Mouse (Mus musculus) midbrain, embryonic 11.5 days (tissue): ENCODE measurements around the gene Plekhg1. TPM values are rescaled to one million over a fixed set of nuclear protein-coding genes. Genes with fewer than 3 reads are reported as not detected.

Experiments used
- ATAC-seq: fragments of 200-750 bp; cut with Nextera tagmentation; 2 replicates; pipeline ENCODE4 v1.8.0; 2017; ENCODE audit warnings: moderate TSS enrichment, moderate library complexity; ENCODE audit not compliant: low FRiP score
- DNase-seq: peaks from one replicate; pipeline ENCODE4 v3.0.0; 2015; ENCODE audit warnings: low spot score; ENCODE audit errors: missing footprints
- H3K27ac ChIP-seq: fragments of 300-500 bp; sonication (generic); 2 replicates; pipeline ENCODE4 v1.5.1; 2014; ENCODE audit warnings: low read depth, low read length
- H3K27me3 ChIP-seq: fragments of 300-500 bp; sonication (generic); 2 replicates; pipeline ENCODE4 v1.6.1; 2014; ENCODE audit warnings: mild to moderate bottlenecking, low read length, moderate library complexity, mixed read lengths; ENCODE audit not compliant: control insufficient read depth, insufficient read depth
- H3K36me3 ChIP-seq: fragments of 300-500 bp; sonication (generic); 2 replicates; pipeline ENCODE4 v1.6.1; 2014; ENCODE audit warnings: mild to moderate bottlenecking, low read length, moderate library complexity, mixed read lengths; ENCODE audit not compliant: control insufficient read depth, insufficient read depth
- H3K4me1 ChIP-seq: fragments of 300-500 bp; sonication (generic); 2 replicates; pipeline ENCODE4 v1.6.1; 2014; ENCODE audit warnings: low read length; ENCODE audit not compliant: control insufficient read depth, insufficient read depth
- H3K4me2 ChIP-seq: fragments of 300-500 bp; sonication (generic); 2 replicates; pipeline ENCODE4 v1.6.1; 2014; ENCODE audit warnings: mild to moderate bottlenecking, moderate library complexity
- H3K4me3 ChIP-seq: fragments of 300-500 bp; sonication (generic); 2 replicates; pipeline ENCODE4 v1.5.1; 2014; ENCODE audit warnings: low read depth, low read length
- H3K9ac ChIP-seq: fragments of 300-500 bp; sonication (generic); 2 replicates; pipeline ENCODE4 v1.6.1; 2014; ENCODE audit warnings: low read length
- H3K9me3 ChIP-seq: fragments of 300-500 bp; sonication (generic); 2 replicates; pipeline ENCODE4 v1.6.1; 2016; ENCODE audit warnings: low read length; ENCODE audit not compliant: control insufficient read depth
- WGBS: fragments of 180-500 bp; shearing (Covaris S2); extraction: QIAGEN DNeasy Blood & Tissue Kit; methylation state at CpG from one replicate; pipeline ENCODE4 v1.1.7; 2014; 5-methylcytosine and 5-hydroxymethylcytosine counted together
- polyA plus RNA-seq: library from polyadenylated mRNA; unstranded; fragments of >200 nt; fragmentation: Nextera tagmentation; extraction: Ambion mirVana; gene quantifications from 2 replicates; pipeline ENCODE4 v1.2.1, GENCODE M21; 2014

Plekhg1 gene
- polyA plus RNA-seq, 1 experiment from 2014 or later: 16.8 TPM

DNA sequence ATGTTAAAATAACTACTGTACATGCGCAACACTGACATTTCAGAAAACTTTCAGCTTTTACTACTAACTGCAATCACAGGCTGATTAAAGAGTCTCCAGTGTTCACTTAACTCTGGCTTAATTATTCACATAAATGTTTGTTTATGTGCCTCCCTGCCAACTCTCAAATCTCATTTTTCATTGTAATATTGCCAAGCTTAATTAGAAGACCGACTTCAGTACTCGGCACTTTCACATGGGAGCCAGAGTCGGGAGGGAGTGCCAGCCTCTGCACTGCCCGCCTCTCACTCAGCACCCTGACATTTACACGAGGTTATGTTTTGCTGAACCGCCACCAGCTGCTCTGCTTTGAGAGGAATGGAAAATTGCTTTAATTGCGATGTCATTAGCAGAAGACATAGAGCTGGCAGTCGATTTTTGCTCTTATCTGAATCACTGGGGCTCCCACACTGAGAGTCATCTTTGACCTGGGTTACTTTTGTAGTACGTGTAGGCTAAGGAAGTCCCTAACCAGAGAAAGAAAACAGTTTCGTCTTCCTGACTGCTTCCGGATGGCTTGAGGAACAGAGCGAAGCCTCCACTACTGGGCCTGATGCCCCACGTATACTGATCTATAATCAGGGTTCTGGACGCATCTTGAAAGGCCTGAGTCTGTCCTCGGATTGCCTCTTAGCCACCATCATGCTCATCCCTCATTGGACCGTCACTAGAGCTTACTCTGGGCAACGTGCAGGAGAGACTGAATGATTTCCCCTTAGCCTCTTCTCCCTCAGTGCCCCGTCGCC lies 180.4 kb downstream of the Plekhg1 start:
- Histone ChIP-seq H3K4me3 (no peak overlapping the region), H3K4me1 (no peaks in the 10 kb centered on the region), H3K9ac (no peak overlapping the region), H3K27ac (no peak overlapping the region), H3K36me3 (no peaks in the 10 kb centered on the region; the same call in 1 of the 2 replicates), H3K4me2 (no peak overlapping the region), H3K27me3 (no peaks in the 10 kb centered on the region), H3K9me3 (no peaks in the 10 kb centered on the region)
- DNase-seq (no peak), ATAC-seq (no peak)
- 90% methylated on average over 20 of the region's 20 CpGs for WGBS

DNA sequence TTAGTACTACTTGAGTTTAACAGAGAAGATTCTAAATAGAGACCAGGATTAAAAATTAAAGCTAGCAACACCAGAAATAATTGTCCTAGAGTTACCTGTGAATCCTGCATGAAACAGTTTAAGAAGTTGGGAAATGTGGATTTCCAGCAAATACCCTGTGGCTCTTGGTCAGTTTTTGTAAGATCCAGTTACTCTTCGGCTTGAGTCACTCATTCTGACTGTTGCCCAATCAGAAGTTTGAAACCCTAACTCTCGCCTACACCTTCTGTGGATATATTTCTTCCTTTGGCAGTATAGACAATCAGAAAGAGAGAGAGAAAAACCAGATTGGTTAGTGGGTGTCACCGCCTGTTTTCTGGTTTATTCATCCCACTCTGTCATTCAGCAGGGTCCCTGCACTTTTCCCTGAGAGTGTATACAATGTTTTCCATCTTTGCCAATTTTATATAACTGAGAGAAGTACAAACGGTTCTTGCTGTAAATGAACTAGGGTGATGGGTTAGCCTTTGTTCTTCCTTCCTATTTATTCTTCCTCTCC lies 187.9 kb downstream of the Plekhg1 start:
- H3K4me1 ChIP-seq: no peaks in the 10 kb centered on the region
- H3K36me3 ChIP-seq: no peaks in the 10 kb centered on the region; the same call in 1 of the 2 replicates
- no peak for ATAC-seq
- H3K27me3 ChIP-seq: no peaks in the 10 kb centered on the region
- H3K9me3 ChIP-seq: no peaks in the 10 kb centered on the region
- H3K4me3 ChIP-seq: no peak overlapping the region
- H3K27ac ChIP-seq: no peak overlapping the region
- no peak for DNase-seq
- WGBS: 90% methylated on average over 4 of the region's 4 CpGs
- H3K9ac ChIP-seq: no peak overlapping the region
- no peak overlapping the region for H3K4me2 ChIP-seq

DNA sequence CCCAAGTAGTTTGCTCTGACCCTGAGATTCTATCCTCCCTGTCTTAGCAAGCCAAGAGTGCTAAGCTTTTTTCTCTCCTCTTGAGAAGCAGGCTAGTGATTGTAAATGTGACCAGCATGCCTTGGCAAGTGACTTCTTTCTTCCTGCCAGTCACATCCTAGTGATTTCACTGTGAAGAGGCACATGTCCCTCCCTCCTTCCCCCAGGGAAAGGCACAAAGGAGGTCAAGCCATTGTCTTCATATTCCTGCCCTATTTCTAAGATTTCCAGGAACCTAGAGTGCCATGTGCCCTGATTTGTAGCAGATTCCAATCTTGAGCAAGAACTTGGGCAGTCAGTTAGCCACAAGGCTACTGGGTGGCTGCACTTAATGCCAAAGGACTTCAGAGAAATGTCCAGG lies 191.7 kb downstream of the Plekhg1 start:
- H3K9ac ChIP-seq: no peak overlapping the region
- H3K27ac ChIP-seq: no peak overlapping the region
- no peaks in the 10 kb centered on the region; the same call in 1 of the 2 replicates for H3K36me3 ChIP-seq

DNA sequence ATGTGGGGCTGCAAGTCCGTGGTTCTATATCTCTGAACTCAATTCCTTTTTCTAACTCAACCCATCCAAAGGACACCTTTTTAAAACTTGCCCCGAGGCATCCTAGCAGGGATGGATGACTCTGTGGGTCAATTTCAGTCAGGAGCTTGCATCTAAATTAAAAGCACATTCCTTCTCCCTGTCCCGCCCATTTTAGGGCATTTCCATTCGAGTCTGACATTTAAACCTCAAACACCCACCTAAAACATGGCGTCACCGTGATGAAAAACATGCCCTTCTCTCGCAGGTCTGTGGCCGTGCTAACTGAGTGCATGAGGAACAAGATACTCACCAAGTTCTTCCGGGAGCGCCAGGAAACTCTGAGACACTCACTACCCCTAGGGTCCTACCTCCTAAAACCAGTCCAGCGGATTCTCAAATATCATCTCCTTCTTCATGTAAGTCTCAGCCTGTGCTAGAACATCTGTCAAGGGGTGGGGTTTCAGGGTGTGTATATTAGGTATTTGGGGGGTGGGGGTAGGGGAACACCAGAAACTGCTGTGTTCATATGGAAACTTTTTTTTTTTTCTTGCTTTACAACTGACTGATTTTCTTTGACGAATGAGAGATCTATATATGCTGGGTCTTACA lies 193.3 kb downstream of the Plekhg1 start:
- H3K4me1 ChIP-seq: no peaks in the 10 kb centered on the region
- DNase-seq (peak; percentile 68), ATAC-seq (no peak)
- no peak overlapping the region for H3K9ac ChIP-seq
- 85% methylated on average over 12 of the region's 12 CpGs for WGBS
- H3K9me3 ChIP-seq: no peaks in the 10 kb centered on the region
- H3K27ac ChIP-seq: no peak overlapping the region
- H3K4me3 ChIP-seq: no peak overlapping the region
- no peak overlapping the region for H3K4me2 ChIP-seq
- peaks cover under 1% of the 10 kb centered on the region; the same call in 1 of the 2 replicates for H3K36me3 ChIP-seq
- no peaks in the 10 kb centered on the region for H3K27me3 ChIP-seq

More for the DNA sequence above, 191.7 kb downstream of the Plekhg1 start:
- ATAC-seq (no peak), DNase-seq (no peak)
- H3K4me1 ChIP-seq: no peaks in the 10 kb centered on the region
- no peak overlapping the region for H3K4me3 ChIP-seq
- H3K9me3 ChIP-seq: no peaks in the 10 kb centered on the region
- no peak overlapping the region for H3K4me2 ChIP-seq
- no peaks in the 10 kb centered on the region for H3K27me3 ChIP-seq

DNA sequence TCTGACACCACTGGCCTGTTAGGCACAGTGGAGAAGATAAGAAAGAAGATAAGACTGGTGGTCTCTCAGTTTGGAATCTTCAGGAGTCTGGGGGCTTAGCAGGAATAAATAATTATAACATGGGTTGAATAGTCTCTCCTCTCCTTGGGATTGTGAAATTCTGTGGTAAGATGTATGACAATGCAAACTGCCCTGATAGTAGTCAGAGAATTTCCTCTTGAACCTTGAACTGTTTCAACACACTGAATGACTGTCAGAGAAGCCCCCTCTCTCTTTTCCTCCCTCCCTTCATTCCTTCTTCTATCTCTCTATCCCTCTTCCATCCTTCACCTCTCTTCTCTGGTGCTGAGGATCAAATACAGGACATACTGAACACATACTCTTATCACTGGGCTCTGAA lies 196.7 kb downstream of the Plekhg1 start:
- Histone ChIP-seq H3K27ac (no peak overlapping the region), H3K9me3 (no peaks in the 10 kb centered on the region), H3K4me2 (no peak overlapping the region), H3K36me3 (peaks cover 3% of the 10 kb centered on the region; the same call in 1 of the 2 replicates), H3K27me3 (no peaks in the 10 kb centered on the region), H3K4me1 (peaks cover 8% of the 10 kb centered on the region), H3K4me3 (no peak overlapping the region), H3K9ac (no peak overlapping the region)
- DNase-seq (peak; percentile 69), ATAC-seq (no peak)

DNA sequence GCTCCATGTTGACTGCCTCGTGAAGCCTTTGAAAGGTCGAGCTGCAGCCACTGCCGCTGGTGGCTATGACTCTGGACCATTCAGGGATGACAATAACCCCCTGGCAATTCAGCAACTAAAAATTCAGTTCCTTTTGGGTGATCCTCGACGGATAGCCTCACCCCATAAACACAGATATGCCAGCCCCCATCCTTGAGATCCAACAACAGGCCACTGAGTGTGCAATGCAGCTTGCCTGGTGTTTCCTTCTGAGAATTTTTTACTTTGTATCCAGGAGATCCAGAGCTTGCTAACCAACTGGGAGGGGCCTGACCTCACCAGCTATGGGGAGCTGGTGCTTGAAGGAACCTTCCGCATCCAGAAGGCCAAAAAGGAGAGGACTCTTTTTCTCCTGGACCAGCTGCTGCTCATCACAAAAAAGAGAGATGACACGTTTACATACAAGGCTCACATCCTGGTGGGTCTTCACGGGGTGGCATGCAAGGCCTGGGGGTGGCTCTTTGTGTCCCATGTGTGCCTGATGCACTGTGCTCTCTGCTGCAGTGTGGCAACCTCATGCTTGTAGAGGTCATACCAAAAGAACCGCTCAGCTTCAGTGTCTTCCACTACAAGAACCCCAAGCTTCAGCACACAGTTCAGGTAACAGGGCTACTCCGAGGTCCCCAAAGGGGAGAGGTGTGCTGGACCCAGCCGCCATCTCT lies 199.9 kb downstream of the Plekhg1 start:
- DNase-seq (peak; percentile 73), ATAC-seq (no peak)
- Histone ChIP-seq H3K4me3 (no peak overlapping the region), H3K9ac (no peak overlapping the region), H3K4me1 (peaks cover 8% of the 10 kb centered on the region), H3K9me3 (no peaks in the 10 kb centered on the region), H3K27ac (no peak overlapping the region), H3K36me3 (peaks cover 3% of the 10 kb centered on the region; the same call in 1 of the 2 replicates), H3K4me2 (no peak overlapping the region), H3K27me3 (no peaks in the 10 kb centered on the region)
- 92% methylated on average over 11 of the region's 11 CpGs for WGBS

DNA sequence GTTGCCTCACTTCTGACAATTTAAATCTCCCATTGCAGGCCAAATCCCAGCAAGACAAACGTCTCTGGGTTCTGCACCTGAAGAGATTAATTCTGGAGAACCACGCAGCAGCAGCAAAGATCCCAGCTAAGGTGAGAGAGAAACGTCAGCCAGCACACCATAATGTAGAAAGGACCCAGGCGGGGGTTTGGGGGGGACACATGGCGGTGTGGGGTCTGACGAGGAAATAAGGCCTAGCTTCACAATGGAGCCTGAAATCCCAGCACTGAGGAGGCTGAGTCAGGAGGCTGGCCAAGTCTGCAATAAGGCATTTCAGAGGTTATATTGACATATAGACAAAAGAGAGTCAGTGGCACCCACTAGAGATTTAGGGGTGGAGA lies 200.4 kb downstream of the Plekhg1 start:
- WGBS: 85% methylated on average over 6 of the region's 6 CpGs
- Histone ChIP-seq H3K4me3 (no peak overlapping the region), H3K27me3 (no peaks in the 10 kb centered on the region), H3K4me2 (no peak overlapping the region), H3K27ac (no peak overlapping the region), H3K4me1 (peaks cover 8% of the 10 kb centered on the region), H3K9me3 (no peaks in the 10 kb centered on the region), H3K36me3 (peaks cover 3% of the 10 kb centered on the region; the same call in 1 of the 2 replicates), H3K9ac (no peak overlapping the region)
- DNase-seq: peak; percentile 83
- no peak for ATAC-seq

DNA sequence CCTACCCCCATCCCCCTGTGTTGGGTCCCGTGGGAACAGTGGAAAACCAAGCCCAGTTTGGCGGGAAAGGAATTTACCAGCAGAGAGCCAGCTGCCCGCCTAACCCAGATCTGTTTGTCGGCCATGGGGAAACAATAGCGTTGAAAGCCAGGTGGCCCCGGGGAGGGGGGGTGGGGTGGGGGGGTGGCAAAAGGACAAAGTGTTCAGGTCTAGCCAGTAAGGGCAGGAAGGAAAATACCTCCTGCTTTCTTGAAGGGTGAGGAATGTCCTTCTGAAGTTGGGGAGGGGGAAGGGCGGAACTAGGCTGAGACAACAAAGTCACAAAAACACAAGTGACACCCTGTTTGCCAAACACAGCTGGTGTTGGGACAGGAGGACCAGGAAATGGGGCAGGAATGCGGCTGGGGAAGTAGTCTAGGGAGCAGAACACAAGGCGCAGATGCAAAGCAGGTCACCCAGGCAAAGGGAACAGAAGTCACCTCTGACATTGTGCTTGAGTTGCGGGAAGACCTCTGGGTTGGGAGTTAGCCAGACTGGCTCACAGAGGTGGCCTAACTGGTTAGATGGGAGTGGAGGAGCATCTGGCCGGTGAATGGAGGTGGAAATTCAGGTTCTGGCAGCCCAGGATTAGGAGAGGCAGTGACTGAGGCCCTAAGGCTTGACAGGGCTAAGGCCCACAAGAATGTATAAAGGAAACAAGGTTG lies 201.0 kb downstream of the Plekhg1 start:
- DNase-seq (peak; percentile 87), ATAC-seq (peak; percentile 47)
- 26% methylated on average over 11 of the region's 11 CpGs for WGBS

More for the DNA sequence above, 201.0 kb downstream of the Plekhg1 start:
- Histone ChIP-seq H3K4me1 (peaks cover 8% of the 10 kb centered on the region), H3K4me3 (no peak overlapping the region), H3K27me3 (no peaks in the 10 kb centered on the region), H3K4me2 (no peak overlapping the region), H3K36me3 (peaks cover 3% of the 10 kb centered on the region; the same call in 1 of the 2 replicates), H3K27ac (no peak overlapping the region; the same call in 1 of the 2 replicates), H3K9ac (0 out of 2 replicates have a peak overlapping the region, but pooled peaks have one; percentile 4), H3K9me3 (no peaks in the 10 kb centered on the region)
